Mouse (Mus musculus) stomach, postnatal 0 days (tissue): ENCODE measurements around the gene Atg2b.

Experiments used
- CTCF ChIP-seq: IDR thresholded peaks from 2 replicates; pipeline ENCODE4 v1.5.1; 2016; ENCODE audit warnings: antibody characterized with exemption, low read depth, mild to moderate bottlenecking, moderate library complexity
- EP300 ChIP-seq: optimal IDR thresholded peaks from 2 replicates; pipeline ENCODE3; 2016; ENCODE audit warnings: antibody characterized with exemption

DNA sequence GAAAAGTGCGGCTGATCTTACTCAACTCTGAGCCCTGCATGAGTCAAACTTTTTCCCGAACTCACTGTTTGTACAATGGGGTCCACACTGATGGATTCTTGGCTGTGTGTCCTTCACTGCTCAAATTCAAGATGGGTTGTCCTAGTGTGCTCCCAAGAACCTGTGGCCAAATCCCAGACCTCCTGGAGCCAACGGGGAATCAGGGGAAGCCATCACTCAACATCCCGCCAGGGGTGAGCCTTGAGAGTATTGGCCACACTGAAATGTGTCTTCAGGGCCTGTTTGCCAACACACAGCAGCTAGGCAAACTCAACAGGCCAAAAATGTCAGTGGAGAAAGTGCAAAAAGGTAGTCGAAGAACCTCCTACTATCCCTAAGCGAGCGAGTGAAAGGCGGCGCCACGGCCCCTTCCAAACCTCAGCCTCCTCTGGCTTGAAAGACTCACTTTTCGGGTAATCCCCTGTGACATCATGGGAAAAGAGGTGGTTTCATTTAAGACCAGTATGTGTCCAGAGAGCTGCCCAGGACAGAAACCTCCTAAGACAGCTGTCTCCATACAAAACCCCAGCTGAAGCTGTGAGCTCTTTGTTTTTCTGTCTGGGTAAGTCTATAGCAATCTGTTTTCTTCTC is 82.3 kb downstream of the Atg2b start, which contains the start of gene Bdkrb1:
- TF ChIP-seq CTCF (no peak), EP300 (no peak)
